Mouse (Mus musculus) kidney, adult 2 months (tissue): ENCODE results near the gene Arhgdib.

Source experiments
- CTCF ChIP-seq: fragments of 200-500 bp; conservative IDR thresholded peaks from 2 replicates; pipeline ENCODE4 v1.5.1; 2011; ENCODE audit warnings: low read depth, mild to moderate bottlenecking, control low read depth, low read length, moderate library complexity, mixed read lengths; ENCODE audit not compliant: insufficient read depth, insufficient read length
- POLR2A ChIP-seq: fragments of 200-500 bp; IDR thresholded peaks from one replicate; pipeline ENCODE4 v1.6.1; 2011; ENCODE audit warnings: low read depth, low read length, control low read depth

GRCm38 (mm10) chr6:136922080-136922479 lies 19.6 kb downstream of the Arhgdib start, which contains the start of gene Erp27:
- TF ChIP-seq POLR2A: no peak
- no peak for TF ChIP-seq CTCF
